Mouse (Mus musculus) bone marrow macrophage, adult 2 months (primary cell): ENCODE results near the gene Cox14.

Experiments used
- CTCF ChIP-seq: IDR thresholded peaks from 2 replicates; pipeline ENCODE4 v1.5.1; 2012; ENCODE audit warnings: low read depth, mild to moderate bottlenecking, low read length, moderate library complexity
- POLR2A ChIP-seq: IDR thresholded peaks from 2 replicates; pipeline ENCODE4 v1.6.1; 2012; ENCODE audit warnings: mild to moderate bottlenecking, low read depth, low read length, borderline replicate concordance

DNA sequence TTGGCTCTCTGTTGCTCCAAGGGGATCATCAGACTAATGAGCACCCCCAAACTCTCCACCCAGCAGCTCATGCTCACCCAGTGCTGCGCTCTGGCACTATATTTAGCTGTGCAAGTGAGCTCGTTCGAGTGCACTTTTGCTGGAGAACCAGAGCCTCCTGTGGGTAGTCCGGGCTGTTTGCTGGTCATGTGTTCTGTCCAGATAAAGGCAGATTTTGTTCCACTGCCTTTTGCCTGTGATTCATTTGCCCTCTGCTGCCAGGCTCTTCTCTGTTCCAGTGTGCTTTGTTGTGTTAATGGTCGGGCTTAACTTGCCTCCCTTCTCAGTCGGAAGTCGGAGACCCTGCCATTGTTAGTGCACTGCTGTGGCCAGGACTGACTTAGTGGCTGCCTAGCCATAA is 20.5 kb upstream of the Cox14 start:
- no peak for TF ChIP-seq CTCF
- TF ChIP-seq POLR2A: no peak
